Mouse (Mus musculus): ENCODE results near the gene Rab3b. TPM values are rescaled to one million over a fixed set of nuclear protein-coding genes. Genes with fewer than 3 reads are reported as not detected.
"Not testable (repeated sequence)": the region's sequence is repeated elsewhere in the genome, so short reads cannot be mapped to it uniquely, and the experiment has no call there.

The Rab3b gene
- polyA plus RNA-seq, 1 experiment from 2014 or later = 29.5 TPM

- no peak overlapping the region for H3K4me2 ChIP-seq (replicated peaks)
- no peak overlapping the region for H3K27ac ChIP-seq (replicated peaks)
- no peak for ATAC-seq (ENCODE audit: low FRiP score, low read depth)
- no peaks in the 10 kb centered on the region for H3K36me3 ChIP-seq
- no peaks in the 10 kb centered on the region; the same call in 1 of the 2 replicates for H3K27me3 ChIP-seq
- 92% methylated on average over 9 of the region's 9 CpGs for WGBS
- no peak overlapping the region for H3K9ac ChIP-seq (replicated peaks)
- peaks cover 12% of the 10 kb centered on the region for H3K4me1 ChIP-seq
- H3K9me3 ChIP-seq = no peaks in the 10 kb centered on the region
- no peak overlapping the region for H3K4me3 ChIP-seq
Measured at GRCm38 (mm10) chr4:108902886-108903285, 24.0 kb downstream of the Rab3b start.

GRCm38 (mm10) chr4:108903346-108903745 is 24.5 kb downstream of the Rab3b start:
- no peak overlapping the region for H3K27ac ChIP-seq (replicated peaks)
- H3K9ac ChIP-seq (replicated peaks) = no peak overlapping the region
- no peaks in the 10 kb centered on the region; the same call in 1 of the 2 replicates for H3K27me3 ChIP-seq
- no peaks in the 10 kb centered on the region for H3K36me3 ChIP-seq
- no peak overlapping the region for H3K4me3 ChIP-seq
- peaks cover 13% of the 10 kb centered on the region for H3K4me1 ChIP-seq
- H3K9me3 ChIP-seq = no peaks in the 10 kb centered on the region
- no peak for ATAC-seq (ENCODE audit: low FRiP score, low read depth)
- no peak overlapping the region for H3K4me2 ChIP-seq (replicated peaks)
- 93% methylated on average over 9 of the region's 9 CpGs for WGBS

DNA sequence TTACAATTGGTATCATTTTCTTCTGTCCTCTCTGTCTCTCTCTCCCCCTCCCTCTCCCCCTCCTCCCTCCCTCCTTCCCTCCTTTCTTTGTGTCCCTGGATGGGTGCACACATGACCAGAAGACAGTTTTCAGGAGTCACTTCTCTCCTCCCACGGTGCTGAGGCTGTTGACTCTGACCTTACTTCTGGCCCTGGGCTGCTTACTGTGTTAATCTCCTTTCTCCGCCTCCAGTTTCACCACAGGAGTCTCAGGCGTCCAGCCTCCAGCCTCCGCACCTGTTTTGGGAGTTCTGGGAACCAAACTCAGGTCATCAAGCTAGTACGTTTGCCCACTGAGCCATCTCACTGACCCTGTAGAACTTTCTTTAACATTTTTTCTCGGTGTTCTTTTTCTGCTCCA is 25.2 kb downstream of the Rab3b start:
- H3K9ac ChIP-seq (replicated peaks) = no peak overlapping the region
- ATAC-seq (ENCODE audit: low FRiP score, low read depth) = no peak
- H3K4me1 ChIP-seq = peaks cover 13% of the 10 kb centered on the region
- no peak overlapping the region for H3K27ac ChIP-seq (replicated peaks)
- no peak overlapping the region for H3K4me2 ChIP-seq (replicated peaks)
- H3K27me3 ChIP-seq = no peaks in the 10 kb centered on the region; the same call in 1 of the 2 replicates
- H3K36me3 ChIP-seq = no peaks in the 10 kb centered on the region
- whole genome bisulfite sequencing = 41% methylated on average over 6 of the region's 6 CpGs
- no peak overlapping the region for H3K4me3 ChIP-seq
- H3K9me3 ChIP-seq = no peaks in the 10 kb centered on the region

DNA sequence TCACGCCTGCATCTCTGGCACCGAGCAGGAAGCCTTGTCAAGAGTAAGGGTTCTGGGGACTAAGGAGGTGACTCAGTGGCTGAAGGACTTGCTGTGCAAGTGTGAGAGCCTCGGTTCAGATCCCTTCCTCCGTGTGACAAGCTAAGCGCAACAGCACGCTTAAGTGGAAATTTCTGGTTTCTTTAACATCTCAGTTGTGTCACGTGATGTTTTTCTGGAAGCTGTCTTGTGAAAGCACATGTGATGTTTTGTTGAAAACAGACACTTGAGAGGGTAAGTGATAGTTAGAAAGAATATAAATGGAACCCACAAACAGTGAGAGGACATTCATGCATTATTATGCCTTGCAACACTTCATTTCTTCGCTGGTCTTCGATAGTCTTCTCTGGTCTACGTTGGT is 25.9 kb downstream of the Rab3b start:
- Histone ChIP-seq H3K9me3 (no peaks in the 10 kb centered on the region), H3K4me3 (no peak overlapping the region), H3K4me2 (replicated peaks) (no peak overlapping the region), H3K27me3 (no peaks in the 10 kb centered on the region; the same call in 1 of the 2 replicates), H3K9ac (replicated peaks) (no peak overlapping the region), H3K4me1 (peaks cover 9% of the 10 kb centered on the region), H3K27ac (replicated peaks) (no peak overlapping the region), H3K36me3 (no peaks in the 10 kb centered on the region)
- no peak for ATAC-seq (ENCODE audit: low FRiP score, low read depth)
- 90% methylated on average over 10 of the region's 10 CpGs for WGBS

GRCm38 (mm10) chr4:108905859-108906258 is 27.0 kb downstream of the Rab3b start:
- Histone ChIP-seq H3K9me3 (no peaks in the 10 kb centered on the region), H3K4me2 (replicated peaks) (no peak overlapping the region), H3K27me3 (no peaks in the 10 kb centered on the region; the same call in 1 of the 2 replicates), H3K27ac (replicated peaks) (no peak overlapping the region), H3K4me1 (peaks cover 9% of the 10 kb centered on the region), H3K36me3 (no peaks in the 10 kb centered on the region), H3K9ac (replicated peaks) (no peak overlapping the region), H3K4me3 (no peak overlapping the region)
- 47% methylated on average over 6 of the region's 6 CpGs for WGBS
- no peak for ATAC-seq (ENCODE audit: low FRiP score, low read depth)

- ATAC-seq (ENCODE audit: low FRiP score, low read depth) = no peak
- Histone ChIP-seq H3K27me3 (no peaks in the 10 kb centered on the region; the same call in 1 of the 2 replicates), H3K4me1 (peaks cover 9% of the 10 kb centered on the region), H3K9ac (replicated peaks) (no peak overlapping the region), H3K27ac (replicated peaks) (no peak overlapping the region), H3K4me2 (replicated peaks) (no peak overlapping the region), H3K4me3 (no peak overlapping the region), H3K36me3 (no peaks in the 10 kb centered on the region), H3K9me3 (no peaks in the 10 kb centered on the region)
Measured at GRCm38 (mm10) chr4:108907475-108907874, 28.6 kb downstream of the Rab3b start.

DNA sequence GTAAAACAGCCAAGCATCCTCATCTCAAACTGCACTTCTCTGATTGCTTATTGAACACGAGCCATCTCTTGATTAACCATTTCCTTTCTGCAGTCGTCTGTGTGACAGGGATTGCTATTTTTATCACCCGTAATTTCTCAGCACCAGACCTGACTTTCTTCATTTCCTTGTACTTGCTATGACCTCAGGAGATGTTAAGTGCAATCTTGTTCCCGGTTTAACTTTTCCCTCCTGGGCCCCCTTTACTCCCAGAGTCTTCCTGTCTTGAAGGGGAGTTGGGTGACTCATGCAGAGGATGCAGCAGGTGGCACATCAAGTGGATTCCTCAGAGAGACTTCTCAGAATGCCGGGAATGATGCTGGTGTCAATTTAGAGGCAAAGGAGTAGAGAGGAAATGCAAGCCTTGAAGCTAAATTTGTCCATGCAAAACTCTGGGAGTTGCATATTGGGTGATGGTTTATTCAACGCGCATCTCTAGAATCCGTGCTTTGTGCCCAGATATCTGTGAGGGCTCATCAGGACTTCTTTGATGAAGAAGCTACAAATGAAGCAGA is 31.1 kb downstream of the Rab3b start:
- Histone ChIP-seq H3K27ac (replicated peaks) (no peak overlapping the region), H3K27me3 (no peaks in the 10 kb centered on the region; the same call in 1 of the 2 replicates), H3K9me3 (no peaks in the 10 kb centered on the region), H3K4me3 (no peak overlapping the region), H3K9ac (replicated peaks) (no peak overlapping the region), H3K4me1 (peaks cover 9% of the 10 kb centered on the region), H3K36me3 (no peaks in the 10 kb centered on the region), H3K4me2 (replicated peaks) (no peak overlapping the region)
- WGBS = 81% methylated on average over 8 of the region's 8 CpGs
- no peak for ATAC-seq (ENCODE audit: low FRiP score, low read depth)

DNA sequence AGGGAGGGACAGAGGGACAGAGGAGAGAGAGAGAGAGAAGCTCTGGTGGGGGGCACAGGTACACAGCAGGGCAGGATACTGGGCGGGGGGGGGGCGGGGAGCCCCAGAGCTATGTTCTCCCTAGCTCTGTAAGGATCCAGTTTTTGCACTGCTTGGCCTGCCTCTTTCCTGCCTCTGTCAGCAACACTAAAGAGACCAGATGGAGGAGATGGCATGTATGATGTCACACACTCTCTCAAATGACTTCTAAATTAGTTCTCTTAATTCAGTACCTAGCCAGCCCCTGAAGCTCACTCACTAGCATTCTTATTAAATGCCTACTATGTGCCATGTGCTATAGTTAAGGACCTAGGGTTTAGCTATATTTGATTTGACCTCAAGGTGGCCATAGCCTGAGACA is 33.0 kb downstream of the Rab3b start:
- Histone ChIP-seq H3K27ac (replicated peaks) (no peak overlapping the region), H3K9me3 (no peaks in the 10 kb centered on the region), H3K4me1 (peaks cover 6% of the 10 kb centered on the region; the same call in 1 of the 2 replicates), H3K4me3 (no peak overlapping the region), H3K36me3 (no peaks in the 10 kb centered on the region), H3K9ac (replicated peaks) (no peak overlapping the region), H3K27me3 (no peaks in the 10 kb centered on the region), H3K4me2 (replicated peaks) (no peak overlapping the region)
- no peak for ATAC-seq (ENCODE audit: low FRiP score, low read depth)
- 80% methylated on average over 1 of the region's 2 CpGs for WGBS

GRCm38 (mm10) chr4:108913180-108913579 is 34.3 kb downstream of the Rab3b start:
- Histone ChIP-seq H3K9ac (replicated peaks) (no peak overlapping the region), H3K4me2 (replicated peaks) (no peak overlapping the region), H3K9me3 (no peaks in the 10 kb centered on the region), H3K27ac (replicated peaks) (no peak overlapping the region), H3K27me3 (no peaks in the 10 kb centered on the region), H3K4me1 (no peaks in the 10 kb centered on the region), H3K36me3 (no peaks in the 10 kb centered on the region), H3K4me3 (no peak overlapping the region)
- 91% methylated on average over 2 of the region's 2 CpGs for WGBS
- no peak for ATAC-seq (ENCODE audit: low FRiP score, low read depth)

DNA sequence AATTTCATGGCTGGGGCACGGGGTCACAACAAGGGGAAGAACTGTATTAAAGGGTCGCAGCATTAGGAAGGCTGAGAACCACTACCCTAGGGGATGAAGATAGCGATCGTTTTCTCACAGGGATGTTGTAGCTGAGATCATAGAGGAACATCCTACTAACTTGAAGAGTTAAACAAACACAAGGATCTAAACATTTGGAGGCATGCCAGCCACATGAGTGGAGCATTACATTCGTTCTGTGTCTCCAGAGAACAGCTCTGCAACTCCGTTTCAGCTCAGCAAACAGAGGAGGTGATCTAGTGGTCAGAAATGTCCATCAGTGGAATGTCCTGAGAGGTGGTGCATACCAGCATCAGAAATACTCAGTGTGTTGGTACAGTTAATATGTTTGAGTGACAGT is 35.5 kb downstream of the Rab3b start:
- no peaks in the 10 kb centered on the region for H3K27me3 ChIP-seq
- no peak overlapping the region for H3K9ac ChIP-seq (replicated peaks)
- H3K4me1 ChIP-seq = no peaks in the 10 kb centered on the region
- no peak overlapping the region for H3K4me3 ChIP-seq
- 81% methylated on average over 6 of the region's 6 CpGs for WGBS
- H3K36me3 ChIP-seq = no peaks in the 10 kb centered on the region
- no peak overlapping the region for H3K27ac ChIP-seq (replicated peaks)
- H3K4me2 ChIP-seq (replicated peaks) = no peak overlapping the region
- no peak for ATAC-seq (ENCODE audit: low FRiP score, low read depth)
- H3K9me3 ChIP-seq = no peaks in the 10 kb centered on the region

GRCm38 (mm10) chr4:108915101-108915500 is 36.2 kb downstream of the Rab3b start:
- WGBS = 80% methylated on average over 11 of the region's 11 CpGs

DNA sequence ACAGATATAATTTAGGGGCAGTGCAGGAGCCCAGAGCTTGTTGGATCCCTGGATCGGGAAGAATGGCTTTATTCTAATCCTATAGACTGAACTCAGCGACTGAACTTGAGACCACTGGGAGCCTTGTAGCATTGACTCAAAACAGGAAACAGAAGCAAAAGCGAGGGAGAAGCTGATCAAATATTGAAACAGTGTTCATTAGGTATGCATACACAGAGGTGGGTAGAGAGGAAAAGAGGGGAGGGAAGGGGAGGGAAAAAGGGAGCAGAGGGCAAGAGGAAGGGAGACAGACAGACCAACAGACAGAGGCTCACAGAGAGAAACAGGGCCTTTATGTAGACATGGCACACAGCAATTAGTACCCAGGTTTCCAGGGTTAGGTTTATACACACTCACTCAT is 38.8 kb downstream of the Rab3b start:
- Histone ChIP-seq H3K4me2 (replicated peaks) (no peak overlapping the region), H3K4me3 (no peak overlapping the region), H3K27ac (replicated peaks) (no peak overlapping the region), H3K9me3 (no peaks in the 10 kb centered on the region), H3K9ac (replicated peaks) (no peak overlapping the region), H3K27me3 (no peaks in the 10 kb centered on the region), H3K4me1 (no peaks in the 10 kb centered on the region), H3K36me3 (no peaks in the 10 kb centered on the region)
- 65% methylated on average over 3 of the region's 3 CpGs for WGBS
- ATAC-seq (ENCODE audit: low FRiP score, low read depth) = no peak

More at GRCm38 (mm10) chr4:108915101-108915500, 36.2 kb downstream of the Rab3b start:
- Histone ChIP-seq H3K27me3 (no peaks in the 10 kb centered on the region), H3K9ac (replicated peaks) (no peak overlapping the region), H3K9me3 (no peaks in the 10 kb centered on the region), H3K4me2 (replicated peaks) (no peak overlapping the region), H3K27ac (replicated peaks) (no peak overlapping the region), H3K36me3 (no peaks in the 10 kb centered on the region), H3K4me1 (no peaks in the 10 kb centered on the region), H3K4me3 (no peak overlapping the region)
- ATAC-seq (ENCODE audit: low FRiP score, low read depth) = no peak

- H3K36me3 ChIP-seq; H3K9me3 ChIP-seq; H3K27me3 ChIP-seq; ATAC-seq (ENCODE audit: low FRiP score, low read depth); H3K4me2 ChIP-seq (replicated peaks); H3K9ac ChIP-seq (replicated peaks); H3K4me1 ChIP-seq; H3K4me3 ChIP-seq; H3K27ac ChIP-seq (replicated peaks): not testable (repeated sequence)
- WGBS = 82% methylated on average over 9 of the region's 9 CpGs
Measured at GRCm38 (mm10) chr4:108927945-108928344, 49.1 kb downstream of the Rab3b start.

All from midbrain, embryonic 12.5 days (tissue).